Mouse (Mus musculus): ENCODE measurements around the gene C1ql2.

Gene C1ql2

GRCm38 (mm10) chr1:120389734-120390133 lies 49.4 kb downstream of the C1ql2 start:
- no peak for DNase-seq

GRCm38 (mm10) chr1:120390336-120390735 lies 50.0 kb downstream of the C1ql2 start:
- DNase-seq: peak; percentile 11 to 79
